Mouse (Mus musculus): ENCODE data around the gene Arvcf.

DNA sequence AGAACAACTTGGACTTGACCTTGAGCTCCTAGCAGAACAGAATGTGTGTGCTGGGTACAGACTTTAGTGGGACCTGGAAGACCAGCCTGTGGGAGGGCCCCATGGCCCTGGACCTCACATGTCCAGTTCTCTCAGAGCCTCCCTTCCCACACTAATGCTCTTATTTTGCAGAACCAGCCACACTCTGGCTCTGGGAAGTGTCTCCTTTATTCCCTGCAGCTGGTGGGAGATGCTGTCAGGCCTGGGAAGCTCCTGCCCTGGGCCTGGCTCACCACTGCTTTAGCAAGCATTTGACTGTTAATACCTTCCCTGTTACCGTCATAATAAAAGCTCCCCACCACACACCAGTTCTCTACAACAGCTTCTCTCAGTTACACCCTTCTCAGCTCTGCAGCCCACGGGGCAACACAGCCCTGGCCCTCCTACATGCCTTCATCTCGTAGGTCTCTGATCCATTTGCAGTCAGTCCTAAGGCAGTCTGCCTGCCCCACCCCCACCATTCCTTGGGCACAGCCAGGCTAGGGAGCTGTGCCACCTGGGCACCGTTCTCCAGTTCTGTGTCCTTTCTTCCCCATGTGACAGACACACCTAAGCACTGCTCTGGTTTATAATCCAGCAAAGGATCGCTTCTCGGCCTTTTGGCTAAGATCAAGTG lies 12.3 kb downstream of the Arvcf start:
- TF ChIP-seq CTCF (IDR thresholded peaks at IDR 0.05; ENCODE audit: borderline replicate concordance, extremely low read depth, insufficient read depth, insufficient read length) = no peak
- TF ChIP-seq POLR2A (IDR thresholded peaks at IDR 0.05; ENCODE audit: borderline replicate concordance, extremely low read depth, insufficient read depth, insufficient read length, poor library complexity, severe bottlenecking) = no peak
